Mouse (Mus musculus) hindbrain, embryonic 14.5 days (tissue): ENCODE measurements around the gene Gramd4. TPM values are rescaled to one million over a fixed set of nuclear protein-coding genes. Genes with fewer than 3 reads are reported as not detected.
"Not testable (repeated sequence)": the region's sequence is repeated elsewhere in the genome, so short reads cannot be mapped to it uniquely, and the experiment has no call there.

ENCODE experiments used
- ATAC-seq: fragments of 200-750 bp; cut with Nextera tagmentation; 2 replicates; pipeline ENCODE4 v1.8.0; 2017; ENCODE audit warnings: moderate number of reproducible peaks, mild to moderate bottlenecking, moderate TSS enrichment, moderate library complexity; ENCODE audit not compliant: low FRiP score
- DNase-seq: peaks from one replicate; pipeline ENCODE4 v3.0.0-alpha.2; 2015; ENCODE audit warnings: low spot score
- H3K27ac ChIP-seq: fragments of 300-500 bp; sonication (generic); 2 replicates; pipeline ENCODE4 v1.5.1; 2014; ENCODE audit warnings: mild to moderate bottlenecking, moderate library complexity
- H3K27me3 ChIP-seq: fragments of 300-500 bp; sonication (generic); 2 replicates; pipeline ENCODE4 v1.6.1; 2014; ENCODE audit warnings: mild to moderate bottlenecking, low read length, mixed read lengths; ENCODE audit not compliant: control insufficient read depth, insufficient read depth
- H3K36me3 ChIP-seq: fragments of 300-500 bp; sonication (generic); replicated peaks from 2 replicates; pipeline ENCODE4 v1.6.1; 2014; ENCODE audit not compliant: control insufficient read depth, insufficient read depth
- H3K4me1 ChIP-seq: fragments of 300-500 bp; sonication (generic); replicated peaks from 2 replicates; pipeline ENCODE4 v1.6.1; 2014; ENCODE audit warnings: antibody characterized with exemption, low read length, mixed read lengths; ENCODE audit not compliant: control insufficient read depth, insufficient read depth
- H3K4me2 ChIP-seq: fragments of 300-500 bp; sonication (generic); replicated peaks from 2 replicates; pipeline ENCODE4 v1.6.1; 2014; ENCODE audit warnings: mild to moderate bottlenecking, moderate library complexity
- H3K4me3 ChIP-seq: fragments of 300-500 bp; sonication (generic); replicated peaks from 2 replicates; pipeline ENCODE4 v1.5.1; 2014; ENCODE audit warnings: mild to moderate bottlenecking, low read length
- H3K9ac ChIP-seq: fragments of 300-500 bp; sonication (generic); 2 replicates; pipeline ENCODE4 v1.6.1; 2014
- H3K9me3 ChIP-seq: fragments of 300-500 bp; sonication (generic); 2 replicates; pipeline ENCODE4 v1.6.1; 2016; ENCODE audit warnings: low read length; ENCODE audit not compliant: control insufficient read depth
- WGBS: fragments of 180-500 bp; shearing (Covaris S2); extraction: QIAGEN DNeasy Blood & Tissue Kit; methylation state at CpG from one replicate; pipeline ENCODE4 v1.1.7; 2014; 5-methylcytosine and 5-hydroxymethylcytosine counted together
- polyA plus RNA-seq: library from polyadenylated mRNA; unstranded; fragments of >200 nt; fragmentation: Nextera tagmentation; extraction: Ambion mirVana; gene quantifications from 2 replicates; pipeline ENCODE4 v1.2.1, GENCODE M21; 2014

The Gramd4 gene
- polyA plus RNA-seq, 1 experiment from 2014 or later: 24.9 TPM

DNA sequence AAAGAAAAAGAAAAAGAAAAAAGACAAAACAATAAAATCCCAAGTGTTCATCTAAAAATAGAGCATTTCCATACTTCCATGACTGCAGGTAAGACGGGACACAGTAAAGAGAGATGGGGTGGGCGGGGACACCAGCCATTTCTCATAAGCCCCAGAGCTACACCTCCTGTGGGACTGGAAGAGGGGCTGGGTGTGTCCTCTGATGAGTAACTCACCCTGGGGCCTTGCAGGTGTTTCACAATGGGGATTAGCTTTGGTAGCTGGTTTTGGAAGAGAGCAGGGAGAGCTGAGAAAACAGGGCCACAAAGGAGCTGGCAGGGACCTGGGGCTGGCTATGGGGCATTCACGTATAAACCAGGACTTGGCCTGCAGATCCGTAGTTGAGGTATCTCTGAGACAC is 93.1 kb downstream of the Gramd4 start:
- no peak for DNase-seq
- no peak overlapping the region for H3K4me2 ChIP-seq
- no peaks in the 10 kb centered on the region for H3K9me3 ChIP-seq
- no peaks in the 10 kb centered on the region for H3K4me1 ChIP-seq
- ATAC-seq: no peak
- no peak overlapping the region for H3K27ac ChIP-seq
- H3K4me3 ChIP-seq: no peak overlapping the region
- 87% methylated on average over 4 of the region's 4 CpGs for WGBS
- H3K27me3 ChIP-seq: no peaks in the 10 kb centered on the region
- H3K9ac ChIP-seq: no peak overlapping the region
- peaks cover 54% of the 10 kb centered on the region for H3K36me3 ChIP-seq

DNA sequence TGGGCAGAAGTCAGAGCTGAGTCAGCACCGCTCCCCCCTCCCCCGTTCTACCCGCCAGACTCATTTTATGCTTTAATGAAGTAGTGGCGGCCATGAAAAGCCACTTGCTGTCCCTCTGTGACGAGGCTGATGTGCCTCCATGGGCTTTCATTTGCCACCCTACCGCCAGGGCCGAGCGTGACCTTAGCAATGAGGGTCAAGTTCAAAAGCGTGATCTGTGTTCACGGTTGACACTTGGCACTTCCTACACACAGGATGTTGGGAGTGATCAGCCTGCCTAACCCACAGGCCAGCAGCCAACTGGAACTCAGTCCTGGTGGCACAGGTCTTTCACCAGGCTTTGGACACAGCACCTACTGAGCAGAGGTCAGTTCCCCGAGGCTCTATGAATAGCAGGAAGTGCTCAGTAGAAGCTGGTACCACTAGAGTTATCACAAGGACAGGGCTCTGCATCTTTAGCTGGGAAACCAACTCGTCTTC is 96.0 kb downstream of the Gramd4 start:
- ATAC-seq (no peak), DNase-seq (no peak)
- no peak overlapping the region for H3K4me2 ChIP-seq
- H3K9ac ChIP-seq: no peak overlapping the region
- 74% methylated on average over 12 of the region's 12 CpGs for WGBS
- H3K36me3 ChIP-seq: peaks cover 56% of the 10 kb centered on the region
- H3K27ac ChIP-seq: no peak overlapping the region
- no peaks in the 10 kb centered on the region for H3K9me3 ChIP-seq
- H3K4me3 ChIP-seq: no peak overlapping the region
- no peaks in the 10 kb centered on the region for H3K4me1 ChIP-seq
- H3K27me3 ChIP-seq: no peaks in the 10 kb centered on the region

DNA sequence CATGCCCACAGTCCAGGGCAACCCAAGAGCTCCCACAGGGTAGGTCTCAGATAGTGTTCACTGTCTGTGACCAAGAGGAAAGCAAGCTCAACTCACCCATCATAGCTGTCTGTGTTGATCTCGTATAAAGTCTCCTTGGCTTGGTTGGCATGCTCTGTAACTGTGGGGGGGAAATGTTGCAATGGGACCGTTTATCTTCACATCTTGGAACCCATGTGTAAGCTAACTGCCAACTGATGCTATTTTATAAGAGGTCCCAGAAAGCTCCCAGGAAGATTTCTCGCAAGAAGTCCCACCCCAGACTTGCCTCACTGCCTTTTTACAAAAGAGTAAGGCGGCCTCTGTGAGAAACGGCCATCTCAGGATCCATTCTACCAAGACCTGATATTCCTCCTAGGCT is 99.0 kb downstream of the Gramd4 start:
- no peak overlapping the region for H3K4me3 ChIP-seq
- ATAC-seq: no peak

DNA sequence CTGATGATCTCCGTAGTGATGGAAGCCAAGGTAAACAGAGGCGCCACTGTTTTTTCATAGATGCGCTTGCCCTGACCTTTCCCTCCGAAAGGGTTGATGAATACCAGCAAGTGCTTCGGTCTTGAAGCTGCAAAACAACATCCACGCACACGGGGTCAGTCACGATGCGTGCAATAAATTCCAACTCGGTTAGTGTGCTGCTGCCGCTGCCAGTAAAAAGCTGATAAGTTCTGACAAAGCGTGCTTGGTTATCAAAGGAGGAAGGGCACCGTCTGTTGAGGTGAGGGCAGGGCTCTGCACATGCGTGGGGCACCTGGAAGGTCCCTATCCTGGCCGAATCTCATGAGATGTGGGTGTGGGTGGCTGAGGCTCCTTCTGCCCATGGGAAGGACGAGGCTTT is 101.6 kb downstream of the Gramd4 start:
- H3K36me3 ChIP-seq: peaks cover 34% of the 10 kb centered on the region
- H3K9ac ChIP-seq: no peak overlapping the region
- H3K4me2 ChIP-seq: no peak overlapping the region
- WGBS: 84% methylated on average over 16 of the region's 16 CpGs
- no peaks in the 10 kb centered on the region for H3K4me1 ChIP-seq
- no peak overlapping the region for H3K27ac ChIP-seq
- no peaks in the 10 kb centered on the region for H3K27me3 ChIP-seq
- ATAC-seq (no peak), DNase-seq (no peak)
- no peaks in the 10 kb centered on the region for H3K9me3 ChIP-seq
- no peak overlapping the region for H3K4me3 ChIP-seq

More for the DNA sequence above, 99.0 kb downstream of the Gramd4 start:
- 79% methylated on average over 5 of the region's 5 CpGs for WGBS
- DNase-seq: no peak
- Histone ChIP-seq H3K9me3 (no peaks in the 10 kb centered on the region), H3K9ac (no peak overlapping the region), H3K27me3 (no peaks in the 10 kb centered on the region), H3K4me2 (no peak overlapping the region), H3K27ac (no peak overlapping the region), H3K4me1 (no peaks in the 10 kb centered on the region), H3K36me3 (peaks cover 37% of the 10 kb centered on the region)

DNA sequence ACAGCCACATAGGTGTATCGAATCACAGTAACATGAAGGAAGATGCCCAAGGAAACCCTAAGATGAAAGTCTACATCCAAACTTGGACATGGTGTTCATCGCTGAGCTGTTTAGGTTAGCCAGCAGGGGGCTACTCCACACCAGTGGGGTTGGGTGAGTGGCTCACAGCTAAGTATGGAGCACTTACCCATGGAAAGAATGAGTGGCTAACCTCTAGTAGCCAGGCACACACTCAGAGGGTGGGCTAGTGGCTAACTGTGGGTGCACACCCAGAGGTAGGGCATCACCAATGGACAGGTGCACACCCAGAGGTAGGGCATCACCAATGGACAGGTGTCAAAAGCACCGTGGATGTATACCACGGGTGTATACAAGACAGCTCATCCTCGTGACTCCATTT is 102.2 kb downstream of the Gramd4 start:
- no peaks in the 10 kb centered on the region for H3K27me3 ChIP-seq
- no peak overlapping the region for H3K9ac ChIP-seq
- ATAC-seq: no peak
- no peak overlapping the region for H3K27ac ChIP-seq
- no peak overlapping the region for H3K4me3 ChIP-seq
- peaks cover 40% of the 10 kb centered on the region for H3K36me3 ChIP-seq
- no peak overlapping the region for H3K4me2 ChIP-seq
- no peaks in the 10 kb centered on the region for H3K4me1 ChIP-seq
- no peaks in the 10 kb centered on the region for H3K9me3 ChIP-seq
- 96% methylated on average over 5 of the region's 5 CpGs for WGBS
- no peak for DNase-seq

DNA sequence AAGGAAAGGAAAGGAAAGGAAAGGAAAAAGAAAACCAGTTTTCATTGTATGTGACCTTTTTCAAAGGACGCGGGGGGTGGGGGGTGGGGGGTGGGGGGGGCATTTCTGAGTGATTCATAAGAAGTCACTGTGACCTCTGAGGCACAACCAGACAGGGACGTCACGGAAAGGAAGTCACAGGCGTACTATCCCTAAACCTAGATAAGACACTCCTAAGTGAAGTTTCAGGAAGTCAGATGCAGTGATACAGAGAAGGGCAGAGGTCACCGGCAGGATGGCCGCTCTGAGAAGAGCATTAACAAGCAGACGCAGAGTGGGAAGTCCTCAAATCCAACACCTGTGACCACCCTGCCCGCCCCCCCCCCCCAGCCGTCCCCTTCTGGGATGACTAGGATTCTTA is 103.4 kb downstream of the Gramd4 start:
- no peak overlapping the region for H3K4me2 ChIP-seq
- 88% methylated on average over 9 of the region's 10 CpGs for WGBS
- no peak overlapping the region for H3K9ac ChIP-seq
- ATAC-seq: no peak
- H3K4me3 ChIP-seq: no peak overlapping the region
- H3K4me1 ChIP-seq: no peaks in the 10 kb centered on the region
- H3K27ac ChIP-seq: no peak overlapping the region
- H3K9me3 ChIP-seq: no peaks in the 10 kb centered on the region
- DNase-seq: no peak
- H3K27me3 ChIP-seq: no peaks in the 10 kb centered on the region
- peaks cover 34% of the 10 kb centered on the region for H3K36me3 ChIP-seq

DNA sequence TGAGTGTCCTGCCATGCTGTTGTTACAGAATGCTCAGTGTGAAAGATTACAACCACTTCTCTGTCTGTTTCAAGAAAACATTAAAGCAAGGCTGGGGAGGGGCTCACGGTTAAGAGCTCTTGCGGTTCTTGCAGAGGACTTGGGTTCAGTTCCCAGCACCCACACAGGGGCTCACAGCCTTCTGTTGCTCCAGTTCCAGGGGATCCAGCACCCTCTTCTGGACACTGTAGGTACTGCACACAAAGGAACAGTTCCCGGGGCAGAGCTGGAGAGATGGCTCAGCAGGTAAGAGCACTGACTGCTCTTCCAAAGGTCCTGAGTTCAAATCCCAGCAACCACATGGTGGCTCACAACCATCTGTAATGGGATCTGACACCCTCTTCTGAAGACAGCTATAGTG is 104.3 kb downstream of the Gramd4 start:
- not testable (repeated sequence) for H3K4me2 ChIP-seq, H3K27me3 ChIP-seq, H3K4me3 ChIP-seq, DNase-seq, ATAC-seq, H3K9ac ChIP-seq, H3K9me3 ChIP-seq, H3K4me1 ChIP-seq, H3K27ac ChIP-seq
- peaks cover 26% of the 10 kb centered on the region for H3K36me3 ChIP-seq
- 98% methylated on average over 3 of the region's 3 CpGs for WGBS

DNA sequence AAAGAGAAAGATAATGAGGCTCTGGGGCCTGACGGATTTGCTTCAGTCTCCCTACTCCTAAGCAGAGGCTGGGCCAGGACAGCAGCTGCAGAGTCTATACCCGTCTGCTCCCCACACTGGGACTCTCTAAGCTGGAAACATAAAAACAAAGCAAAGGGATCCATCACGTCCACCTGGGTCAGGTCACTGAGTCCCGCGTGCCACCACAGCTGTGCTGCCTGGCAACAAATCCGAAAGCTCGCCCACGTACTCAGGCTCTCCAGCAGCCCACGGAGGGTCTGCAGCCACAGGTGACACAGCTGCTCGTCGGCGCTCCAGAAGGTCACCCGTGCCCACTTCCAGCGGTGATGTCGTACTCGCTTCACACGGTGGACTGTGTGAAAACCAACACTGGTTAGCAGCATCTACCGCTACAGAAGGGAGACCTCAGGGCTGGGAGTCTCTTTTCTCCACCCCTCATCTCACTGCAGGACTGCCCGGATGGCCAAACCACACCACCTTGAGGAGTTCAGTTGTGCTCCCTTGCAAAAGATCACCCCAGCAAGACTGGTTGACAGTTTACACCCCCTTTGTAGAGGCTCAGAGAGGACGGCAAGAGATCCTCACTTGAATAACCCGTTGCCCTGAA is 107.3 kb downstream of the Gramd4 start:
- no peaks in the 10 kb centered on the region for H3K9me3 ChIP-seq
- no peak overlapping the region for H3K27ac ChIP-seq
- ATAC-seq (no peak), DNase-seq (no peak)
- H3K9ac ChIP-seq: no peak overlapping the region
- H3K36me3 ChIP-seq: peaks cover 22% of the 10 kb centered on the region
- WGBS: 80% methylated on average over 21 of the region's 21 CpGs
- H3K4me3 ChIP-seq: no peak overlapping the region
- no peak overlapping the region for H3K4me2 ChIP-seq
- peaks cover 13% of the 10 kb centered on the region for H3K4me1 ChIP-seq
- no peaks in the 10 kb centered on the region for H3K27me3 ChIP-seq

DNA sequence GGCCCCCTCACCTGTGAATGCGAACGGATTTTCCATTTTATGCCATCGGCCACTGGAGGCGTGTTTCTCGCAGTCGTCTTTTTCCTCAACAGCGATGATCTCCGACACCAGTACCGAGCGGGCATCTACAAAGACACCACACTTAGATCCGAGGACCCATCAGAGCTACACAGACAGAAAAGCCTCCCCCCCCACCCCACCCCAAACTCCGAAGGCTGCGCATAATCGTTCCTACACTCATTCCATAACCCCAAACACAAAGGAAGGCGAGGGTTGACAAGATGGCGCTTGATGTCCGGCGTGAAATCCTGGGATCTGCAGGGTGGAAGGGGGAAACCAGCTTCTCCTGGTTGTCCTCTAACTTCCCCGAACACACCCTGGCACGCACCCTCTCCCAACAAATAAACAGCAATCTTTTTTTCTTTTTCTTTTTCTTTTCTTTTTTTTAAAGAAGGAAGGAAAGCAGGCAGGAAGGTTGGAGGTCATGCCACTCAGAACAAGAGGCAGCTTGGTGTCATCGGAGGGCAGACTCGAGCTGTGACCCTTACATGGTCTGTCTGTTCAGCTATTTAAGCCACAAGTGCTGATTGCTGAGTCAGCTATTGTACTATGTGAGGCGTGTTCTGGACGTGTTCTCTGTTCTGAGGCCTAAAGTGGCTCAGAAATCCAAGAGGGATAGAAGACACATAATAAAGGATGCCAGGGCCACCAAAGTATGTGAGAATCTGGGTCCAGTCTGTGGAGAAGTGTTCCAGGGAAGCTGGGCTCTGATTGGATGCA is 108.5 kb downstream of the Gramd4 start:
- ATAC-seq (no peak), DNase-seq (no peak)
- H3K9ac ChIP-seq: no peak overlapping the region
- H3K27ac ChIP-seq: no peak overlapping the region
- no peaks in the 10 kb centered on the region for H3K9me3 ChIP-seq
- H3K27me3 ChIP-seq: no peaks in the 10 kb centered on the region
- WGBS: 88% methylated on average over 24 of the region's 24 CpGs
- H3K4me3 ChIP-seq: no peak overlapping the region
- no peak overlapping the region for H3K4me2 ChIP-seq
- H3K4me1 ChIP-seq: peaks cover 13% of the 10 kb centered on the region
- peaks cover 22% of the 10 kb centered on the region for H3K36me3 ChIP-seq
